Mouse (Mus musculus): ENCODE results near the gene Ankdd1a.

GRCm38 (mm10) chr9:65551035-65551434 lies 31.0 kb upstream of the Ankdd1a start:
- TF ChIP-seq MYC (IDR thresholded peaks at IDR 0.05; ENCODE audit: low read depth, low read length) = no peak
- peak; percentile 47; the same call in 1 of the 2 replicates for TF ChIP-seq POLR2A (IDR thresholded peaks at IDR 0.05; ENCODE audit: low read depth, low read length)
- TF ChIP-seq USF1 (IDR thresholded peaks at IDR 0.05; ENCODE audit: low read depth, low read length) = no peak
- peak; percentile 86 for TF ChIP-seq TCF12 (IDR thresholded peaks at IDR 0.05; ENCODE audit: low read depth, low read length)
- no peak for TF ChIP-seq CTCF (conservative IDR thresholded peaks at IDR 0.05 in 1 of 2, IDR thresholded peaks at IDR 0.05 in 1 of 2; ENCODE audit: low read depth in 2 of 2, low read length in 2 of 2)
- TF ChIP-seq MAFK (IDR thresholded peaks at IDR 0.05; ENCODE audit: insufficient replicate concordance, low read length) = no peak
- 0 out of 2 replicates have a peak, but pooled peaks have one; percentile 14 for TF ChIP-seq MXI1 (IDR thresholded peaks at IDR 0.05; ENCODE audit: low read depth, low read length)
- no peak; the same call in 1 of the 2 replicates for TF ChIP-seq ZMIZ1 (IDR thresholded peaks at IDR 0.05; ENCODE audit: low read depth, low read length)

All from CH12.LX (cell line).